Mouse (Mus musculus) stomach, embryonic 14.5 days (tissue): ENCODE data around the gene Poll. TPM values are rescaled to one million over a fixed set of nuclear protein-coding genes. Genes with fewer than 3 reads are reported as not detected.

Source experiments
- ATAC-seq: fragments of 200-750 bp; cut with Nextera tagmentation; 2 replicates; pipeline ENCODE4 v1.8.0; 2017; ENCODE audit warnings: low read depth, moderate TSS enrichment; ENCODE audit not compliant: insufficient number of reproducible peaks, insufficient read depth, low FRiP score
- H3K27ac ChIP-seq: fragments of 300-500 bp; sonication (generic); 2 replicates; pipeline ENCODE4 v1.5.1; 2014; ENCODE audit warnings: mild to moderate bottlenecking, low read length, moderate library complexity, mixed read lengths
- H3K27me3 ChIP-seq: fragments of 300-500 bp; sonication (generic); 2 replicates; pipeline ENCODE4 v1.6.1; 2014; ENCODE audit warnings: low read length, control low read depth, mixed read lengths; ENCODE audit not compliant: control insufficient read depth, insufficient read depth
- H3K36me3 ChIP-seq: fragments of 300-500 bp; sonication (generic); 2 replicates; pipeline ENCODE4 v1.6.1; 2014; ENCODE audit warnings: mild to moderate bottlenecking, control low read depth, low read length, moderate library complexity, mixed read lengths; ENCODE audit not compliant: control insufficient read depth, insufficient read depth
- H3K4me1 ChIP-seq: fragments of 300-500 bp; sonication (generic); 2 replicates; pipeline ENCODE4 v1.6.1; 2014; ENCODE audit warnings: low read length, control low read depth, mixed read lengths; ENCODE audit not compliant: control insufficient read depth, insufficient read depth
- H3K4me2 ChIP-seq: fragments of 300-500 bp; sonication (generic); replicated peaks from 2 replicates; pipeline ENCODE4 v1.6.1; 2014; ENCODE audit warnings: low read depth, low read length, control low read depth
- H3K4me3 ChIP-seq: fragments of 300-500 bp; sonication (generic); 2 replicates; pipeline ENCODE4 v1.5.1; 2014; ENCODE audit warnings: low read depth, low read length, control low read depth
- H3K9ac ChIP-seq: fragments of 300-500 bp; sonication (generic); replicated peaks from 2 replicates; pipeline ENCODE4 v1.6.1; 2014; ENCODE audit warnings: low read depth, mild to moderate bottlenecking, control low read depth, low read length, moderate library complexity, mixed read lengths
- H3K9me3 ChIP-seq: fragments of 300-500 bp; sonication (generic); 2 replicates; pipeline ENCODE4 v1.6.1; 2016; ENCODE audit warnings: low read depth, low read length, control low read depth; ENCODE audit not compliant: control insufficient read depth
- WGBS: fragments of 180-500 bp; shearing (Covaris S2); extraction: QIAGEN DNeasy Blood & Tissue Kit; methylation state at CpG from one replicate; pipeline ENCODE4 v1.1.7; 2014; 5-methylcytosine and 5-hydroxymethylcytosine counted together
- polyA plus RNA-seq: library from polyadenylated mRNA; unstranded; fragments of >200 nt; fragmentation: Nextera tagmentation; extraction: Ambion mirVana; gene quantifications from 2 replicates; pipeline ENCODE4 v1.2.1, GENCODE M21; 2014

The Poll gene
- polyA plus RNA-seq, 1 experiment from 2014 or later = 12.5 TPM

DNA sequence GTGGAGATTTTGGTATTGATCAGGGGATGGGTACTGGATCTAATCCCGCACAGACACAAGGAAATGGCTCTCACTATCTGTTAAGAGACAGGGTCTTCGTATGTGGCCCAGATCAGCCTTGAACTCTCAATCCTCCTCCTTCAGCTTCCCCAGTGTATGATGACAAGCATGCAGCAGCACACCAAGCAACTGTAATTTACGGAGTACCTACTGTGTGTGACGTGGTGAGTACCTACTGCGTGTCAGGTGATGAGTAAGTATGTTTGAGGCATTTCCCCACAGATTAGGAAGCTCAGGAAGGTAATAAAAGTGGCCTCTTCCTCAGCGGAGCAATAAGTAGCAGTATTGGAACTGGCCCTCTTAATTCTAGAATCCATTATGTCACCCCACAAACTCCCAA is 35.1 kb upstream of the Poll start:
- H3K4me3 ChIP-seq = no peak overlapping the region
- H3K4me2 ChIP-seq = no peak overlapping the region
- H3K4me1 ChIP-seq = peaks cover 2% of the 10 kb centered on the region
- H3K9me3 ChIP-seq = no peaks in the 10 kb centered on the region
- H3K9ac ChIP-seq = no peak overlapping the region
- H3K27me3 ChIP-seq = no peaks in the 10 kb centered on the region
- no peaks in the 10 kb centered on the region for H3K36me3 ChIP-seq
- 92% methylated on average over 6 of the region's 6 CpGs for WGBS
- H3K27ac ChIP-seq = no peak overlapping the region
- no peak for ATAC-seq

DNA sequence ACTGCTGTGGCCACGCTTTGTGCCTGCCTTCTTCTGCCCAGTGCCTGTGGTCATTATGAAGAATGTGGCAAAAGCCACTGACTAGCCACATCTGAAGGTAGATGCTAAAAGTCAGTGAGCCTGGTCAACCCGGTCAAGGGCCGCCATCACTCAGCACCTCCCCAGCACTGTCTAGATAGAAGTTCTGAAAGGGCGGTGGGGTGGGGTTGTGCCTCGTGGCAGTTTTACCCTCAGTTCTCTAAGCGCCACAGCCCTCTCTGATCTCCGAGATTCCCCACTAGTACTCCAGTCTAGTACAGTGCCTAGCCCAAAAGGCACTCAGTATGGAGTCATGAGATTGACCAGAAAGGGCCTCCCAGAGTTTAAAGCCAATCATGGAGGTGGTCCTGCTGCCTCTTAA is 33.7 kb upstream of the Poll start:
- Histone ChIP-seq H3K4me3 (no peak overlapping the region), H3K9ac (no peak overlapping the region), H3K4me2 (no peak overlapping the region), H3K36me3 (no peaks in the 10 kb centered on the region), H3K27me3 (no peaks in the 10 kb centered on the region), H3K4me1 (peaks cover 2% of the 10 kb centered on the region), H3K27ac (no peak overlapping the region), H3K9me3 (no peaks in the 10 kb centered on the region)
- 87% methylated on average over 7 of the region's 7 CpGs for WGBS
- ATAC-seq = no peak

DNA sequence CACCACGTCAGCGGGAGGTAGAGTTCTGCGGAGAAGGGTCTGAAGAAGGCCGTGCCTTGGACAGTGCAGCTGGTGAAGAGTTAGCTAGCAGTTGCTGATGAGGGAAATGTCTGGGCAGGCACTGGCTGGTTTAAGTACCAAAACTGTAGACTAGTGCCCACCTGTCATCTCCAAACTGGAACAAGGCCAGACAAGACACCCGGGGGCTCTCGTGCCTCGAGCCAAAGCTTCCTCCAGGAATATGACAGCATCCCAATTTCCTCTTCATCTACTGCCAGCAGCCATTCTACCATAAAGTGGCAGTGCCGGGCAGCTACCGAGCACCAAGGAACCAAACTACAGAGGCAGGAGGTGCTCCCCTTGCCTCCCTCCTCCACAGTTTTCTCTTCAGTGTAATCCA is 32.6 kb upstream of the Poll start:
- peaks cover 2% of the 10 kb centered on the region for H3K4me1 ChIP-seq
- WGBS = 90% methylated on average over 9 of the region's 9 CpGs
- no peak overlapping the region for H3K27ac ChIP-seq
- H3K27me3 ChIP-seq = no peaks in the 10 kb centered on the region
- H3K4me2 ChIP-seq = no peak overlapping the region
- no peak overlapping the region for H3K9ac ChIP-seq
- no peaks in the 10 kb centered on the region for H3K9me3 ChIP-seq
- H3K4me3 ChIP-seq = no peak overlapping the region
- H3K36me3 ChIP-seq = no peaks in the 10 kb centered on the region
- ATAC-seq = no peak

DNA sequence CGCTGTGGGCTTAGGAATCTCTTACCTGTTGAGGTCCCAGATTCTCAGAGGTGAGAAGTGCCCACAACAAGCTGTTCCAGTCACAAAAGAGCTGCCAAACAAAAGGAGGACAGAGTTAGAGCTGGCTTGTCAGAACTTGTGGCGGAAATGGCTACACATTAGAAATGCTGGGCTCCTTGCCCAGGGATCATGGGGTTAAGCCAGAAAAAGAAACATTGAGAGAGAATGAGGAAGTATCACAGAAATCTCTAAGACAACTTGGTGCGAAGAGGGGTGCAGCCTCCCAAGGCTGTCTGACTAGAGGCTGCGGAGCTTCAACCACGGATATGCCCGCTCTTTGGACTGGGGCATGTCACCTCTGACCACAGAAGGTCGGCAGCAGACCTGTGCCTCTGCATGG is 31.4 kb upstream of the Poll start:
- ATAC-seq = no peak
- Histone ChIP-seq H3K27ac (no peak overlapping the region; the same call in 1 of the 2 replicates), H3K27me3 (no peaks in the 10 kb centered on the region), H3K9me3 (no peaks in the 10 kb centered on the region), H3K4me2 (no peak overlapping the region), H3K36me3 (no peaks in the 10 kb centered on the region), H3K4me1 (peaks cover 2% of the 10 kb centered on the region), H3K9ac (no peak overlapping the region), H3K4me3 (no peak overlapping the region)
- WGBS = 58% methylated on average over 7 of the region's 7 CpGs

GRCm38 (mm10) chr19:45589761-45590160 is 29.4 kb upstream of the Poll start:
- no peaks in the 10 kb centered on the region for H3K27me3 ChIP-seq
- H3K36me3 ChIP-seq = no peaks in the 10 kb centered on the region
- H3K27ac ChIP-seq = no peak overlapping the region
- H3K9me3 ChIP-seq = no peaks in the 10 kb centered on the region
- peaks cover 2% of the 10 kb centered on the region for H3K4me1 ChIP-seq
- H3K4me2 ChIP-seq = no peak overlapping the region
- H3K4me3 ChIP-seq = no peak overlapping the region
- WGBS = 94% methylated on average over 6 of the region's 6 CpGs
- ATAC-seq = no peak
- no peak overlapping the region for H3K9ac ChIP-seq

DNA sequence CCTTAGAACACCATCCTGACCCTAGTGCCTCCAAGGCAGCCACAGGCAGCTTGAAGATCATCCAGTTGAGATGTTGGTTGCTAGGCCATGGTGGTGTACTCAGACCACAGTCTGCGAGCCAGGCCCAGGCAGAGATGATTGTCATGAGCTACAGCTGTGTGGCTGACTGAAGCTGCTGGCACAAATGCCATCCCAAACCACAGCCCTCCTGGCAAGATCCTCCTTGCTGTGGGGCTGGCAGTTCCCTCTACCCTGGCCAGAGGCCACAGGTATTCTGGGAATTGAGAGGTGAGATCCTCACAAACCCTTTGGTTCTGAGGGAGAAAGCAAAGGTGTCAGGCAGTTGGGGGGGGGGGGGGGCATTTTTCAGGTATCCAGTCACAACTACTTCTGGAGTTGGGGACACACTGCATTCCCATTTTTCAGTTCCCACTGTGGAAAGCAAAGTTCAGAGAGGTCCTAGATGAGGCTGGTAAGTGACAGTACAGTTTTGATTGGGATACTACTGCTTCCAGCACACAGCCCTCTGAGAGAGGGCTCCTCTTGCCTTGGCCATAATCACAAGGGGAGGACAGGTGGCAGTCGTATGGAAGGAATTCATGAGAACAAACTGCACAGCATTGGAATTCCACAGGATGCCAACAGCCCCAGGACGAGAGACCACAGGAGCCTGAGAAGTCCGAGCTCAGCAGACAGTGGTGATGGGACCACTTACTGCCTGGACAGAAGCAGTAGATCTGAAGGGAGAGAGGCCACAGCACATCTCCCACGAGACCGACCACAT is 27.4 kb upstream of the Poll start:
- Histone ChIP-seq H3K36me3 (no peaks in the 10 kb centered on the region), H3K4me2 (no peak overlapping the region), H3K27ac (no peak overlapping the region), H3K9ac (no peak overlapping the region), H3K4me1 (peaks cover 2% of the 10 kb centered on the region), H3K27me3 (no peaks in the 10 kb centered on the region), H3K9me3 (no peaks in the 10 kb centered on the region), H3K4me3 (no peak overlapping the region)
- ATAC-seq = no peak
- WGBS = 83% methylated on average over 6 of the region's 6 CpGs

GRCm38 (mm10) chr19:45586850-45587249 is 26.5 kb upstream of the Poll start:
- H3K4me1 ChIP-seq = peaks cover 3% of the 10 kb centered on the region
- H3K9ac ChIP-seq = no peak overlapping the region
- WGBS = 70% methylated on average over 3 of the region's 3 CpGs
- no peak overlapping the region for H3K4me2 ChIP-seq
- H3K4me3 ChIP-seq = no peak overlapping the region
- no peak overlapping the region for H3K27ac ChIP-seq
- no peak for ATAC-seq
- no peaks in the 10 kb centered on the region for H3K27me3 ChIP-seq
- no peaks in the 10 kb centered on the region for H3K9me3 ChIP-seq
- no peaks in the 10 kb centered on the region for H3K36me3 ChIP-seq

DNA sequence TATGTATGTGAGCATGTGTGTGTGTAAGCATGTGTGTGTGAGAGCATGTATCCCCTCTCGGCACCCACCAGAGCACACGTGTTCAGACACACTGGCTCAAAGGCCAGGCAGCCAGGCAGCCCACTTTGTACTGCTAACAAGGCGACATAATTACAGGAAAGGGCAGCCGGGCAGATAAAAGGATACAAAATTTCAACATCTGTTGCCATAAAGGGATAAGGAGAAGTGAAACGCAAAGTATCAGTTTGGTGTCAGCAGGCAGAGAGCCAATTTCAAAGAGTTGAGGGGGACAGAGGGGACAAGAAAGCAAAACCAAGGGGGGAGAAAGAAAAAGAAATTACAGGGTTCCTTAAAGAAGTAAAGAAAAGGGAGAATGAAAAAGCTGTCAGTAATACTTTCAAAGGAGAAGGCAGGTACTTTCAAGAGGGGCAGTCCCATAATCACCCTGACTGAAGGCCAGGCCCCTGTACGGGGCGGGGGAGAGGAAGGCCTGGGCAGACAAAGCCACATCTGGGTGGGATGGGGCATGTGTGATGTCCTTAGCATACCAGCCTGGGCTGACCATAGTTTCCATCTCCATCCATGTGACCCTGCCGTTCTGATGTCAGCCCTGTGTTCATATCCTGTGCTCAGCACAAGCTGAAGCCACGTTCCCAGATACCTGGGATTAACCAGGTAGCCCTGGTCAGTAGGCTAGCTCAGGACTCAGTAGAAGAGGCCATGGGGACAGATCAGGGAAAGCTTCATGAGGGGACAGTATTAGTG is 24.7 kb upstream of the Poll start:
- no peaks in the 10 kb centered on the region for H3K27me3 ChIP-seq
- WGBS = 69% methylated on average over 9 of the region's 9 CpGs
- no peak overlapping the region for H3K9ac ChIP-seq
- H3K36me3 ChIP-seq = no peaks in the 10 kb centered on the region; the same call in 1 of the 2 replicates
- no peak overlapping the region for H3K4me3 ChIP-seq
- H3K9me3 ChIP-seq = no peaks in the 10 kb centered on the region; the same call in 1 of the 2 replicates
- no peak for ATAC-seq
- H3K4me2 ChIP-seq = no peak overlapping the region
- no peak overlapping the region for H3K27ac ChIP-seq
- H3K4me1 ChIP-seq = 0 out of 2 replicates have a peak, but pooled peaks cover 2% of the 10 kb centered on the region
